Mouse (Mus musculus) bone marrow, adult 2 months (tissue): ENCODE results near the gene Fam126a.

ENCODE experiments used
- CTCF ChIP-seq: fragments of 200-500 bp; IDR thresholded peaks from 2 replicates; pipeline ENCODE4 v1.5.1; 2011; ENCODE audit warnings: low read length, control low read depth; ENCODE audit not compliant: control insufficient read depth, insufficient read depth
- POLR2A ChIP-seq: fragments of 200-500 bp; IDR thresholded peaks from 2 replicates; pipeline ENCODE4 v1.6.1; 2011; ENCODE audit warnings: low read depth, mild to moderate bottlenecking, control low read depth, low read length, borderline replicate concordance; ENCODE audit not compliant: control insufficient read depth

- TF ChIP-seq CTCF, result no peak
- TF ChIP-seq POLR2A, result no peak
Measured at GRCm38 (mm10) chr5:24047821-24048220, 17.3 kb upstream of the Fam126a start.
